Mouse (Mus musculus) embryonic facial prominence, embryonic 10.5 days (tissue): ENCODE measurements around the gene Rexo5. TPM values are rescaled to one million over a fixed set of nuclear protein-coding genes. Genes with fewer than 3 reads are reported as not detected.

Source experiments
- DNase-seq: peaks from one replicate; pipeline ENCODE4 v3.0.0-alpha.2; 2017; ENCODE audit warnings: low spot score
- H3K27ac ChIP-seq: fragments of 300-500 bp; sonication (generic); replicated peaks from 2 replicates; pipeline ENCODE4 v1.5.1; 2016; ENCODE audit warnings: mild to moderate bottlenecking
- H3K27me3 ChIP-seq: fragments of 300-500 bp; sonication (generic); replicated peaks from 2 replicates; pipeline ENCODE4 v1.6.1; 2016; ENCODE audit warnings: low read depth, mild to moderate bottlenecking; ENCODE audit not compliant: poor library complexity, severe bottlenecking
- H3K36me3 ChIP-seq: fragments of 300-500 bp; sonication (generic); replicated peaks from 2 replicates; pipeline ENCODE4 v1.6.1; 2016; ENCODE audit warnings: mild to moderate bottlenecking, moderate library complexity
- H3K4me1 ChIP-seq: fragments of 300-500 bp; sonication (generic); 2 replicates; pipeline ENCODE4 v1.6.1; 2016
- H3K4me3 ChIP-seq: fragments of 300-500 bp; sonication (generic); 2 replicates; pipeline ENCODE4 v1.5.1; 2016; ENCODE audit warnings: mild to moderate bottlenecking, moderate library complexity
- H3K9me3 ChIP-seq: fragments of 300-500 bp; sonication (generic); 2 replicates; pipeline ENCODE4 v1.6.1; 2016; ENCODE audit warnings: mild to moderate bottlenecking
- WGBS: fragments of 180-500 bp; shearing (Covaris S2); methylation state at CpG from one replicate; pipeline ENCODE4 v1.1.7; 2016; 5-methylcytosine and 5-hydroxymethylcytosine counted together
- polyA plus RNA-seq: library from polyadenylated mRNA; unstranded; fragments of >200 nt; fragmentation: Nextera tagmentation; extraction: Ambion mirVana; gene quantifications from 2 replicates; pipeline ENCODE4 v1.2.1, GENCODE M21; 2016

Gene Rexo5
- polyA plus RNA-seq, 1 experiment from 2014 or later: 27.1 TPM

DNA sequence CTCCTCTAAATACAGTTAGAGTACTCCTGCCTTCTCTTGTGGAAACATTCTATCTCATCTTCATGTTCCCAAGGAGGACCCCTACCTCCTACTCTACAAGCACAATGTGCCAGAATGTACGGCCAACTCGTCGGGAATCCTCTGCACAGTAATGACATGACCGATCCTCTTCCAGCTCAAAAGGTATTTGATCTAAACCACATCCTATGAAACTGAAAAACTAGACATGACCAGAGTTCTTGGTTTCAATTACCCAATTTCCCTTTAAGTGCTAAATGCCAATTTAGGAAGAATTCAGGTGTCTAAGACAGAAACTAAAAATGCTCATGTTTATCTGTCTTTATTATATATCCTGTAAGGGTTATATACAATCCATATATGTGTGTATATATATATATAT is 78.4 kb downstream of the Rexo5 start:
- no peak overlapping the region for H3K27ac ChIP-seq
- H3K9me3 ChIP-seq: no peaks in the 10 kb centered on the region
- H3K4me1 ChIP-seq: peaks cover 4% of the 10 kb centered on the region; the same call in 1 of the 2 replicates
- no peak overlapping the region for H3K4me3 ChIP-seq
- no peak for DNase-seq
- H3K27me3 ChIP-seq: no peaks in the 10 kb centered on the region
- H3K36me3 ChIP-seq: peaks cover 14% of the 10 kb centered on the region; the same call in 1 of the 2 replicates
- 94% methylated on average over 4 of the region's 4 CpGs for WGBS

DNA sequence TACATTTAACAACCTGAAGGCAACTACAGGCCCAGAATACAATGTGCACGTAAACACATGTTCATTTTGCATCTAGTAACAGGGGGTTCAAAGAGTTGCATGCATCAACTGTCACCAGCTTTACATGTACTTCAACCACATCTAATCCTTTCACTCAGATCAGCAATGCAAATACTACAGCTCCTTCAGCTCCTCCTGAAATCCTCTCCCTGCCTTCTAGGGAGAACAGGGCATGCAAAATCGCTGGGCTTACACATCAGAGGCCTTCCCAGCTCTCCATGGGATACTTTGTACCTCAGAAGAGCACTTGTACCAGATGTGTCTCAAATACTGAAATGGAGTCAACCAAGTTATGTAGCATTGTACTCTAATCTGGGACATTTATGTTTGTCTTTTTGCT is 79.2 kb downstream of the Rexo5 start:
- Histone ChIP-seq H3K27me3 (no peaks in the 10 kb centered on the region), H3K36me3 (peaks cover 22% of the 10 kb centered on the region), H3K4me3 (no peak overlapping the region), H3K4me1 (no peaks in the 10 kb centered on the region), H3K27ac (no peak overlapping the region), H3K9me3 (no peaks in the 10 kb centered on the region)
- no peak for DNase-seq
- WGBS: 50% methylated on average over 2 of the region's 2 CpGs

DNA sequence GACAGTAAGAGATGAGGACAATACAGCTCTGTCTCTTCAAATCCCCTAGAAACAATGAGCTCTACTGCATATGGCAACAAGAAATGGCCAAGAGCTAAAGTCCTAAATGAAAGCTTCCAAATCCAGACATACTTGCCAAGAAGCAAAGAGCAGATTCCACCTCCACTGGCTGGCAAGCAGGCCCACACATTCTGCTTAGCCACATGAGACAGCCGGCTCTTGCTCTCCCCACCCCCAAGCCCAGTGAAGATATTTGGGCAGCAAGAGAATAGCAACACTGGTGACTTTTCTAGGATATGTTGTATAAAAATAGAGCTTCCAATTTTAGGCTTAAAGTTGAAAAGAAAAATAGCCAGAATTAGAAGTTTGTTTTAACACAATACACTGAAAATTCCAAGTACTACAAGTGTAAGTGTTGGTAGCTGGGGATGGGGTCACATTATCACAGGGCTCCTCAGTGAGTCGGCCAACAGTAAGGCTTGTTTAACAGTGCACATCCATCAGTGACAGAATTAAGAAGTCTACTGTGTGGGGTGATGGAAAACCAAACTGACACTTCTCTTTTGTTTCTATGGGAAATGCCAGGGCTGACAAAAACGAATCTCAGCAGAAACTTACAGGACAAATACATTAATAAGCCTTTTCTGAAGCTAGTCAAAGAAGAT is 82.1 kb downstream of the Rexo5 start:
- Histone ChIP-seq H3K27me3 (no peaks in the 10 kb centered on the region), H3K36me3 (peaks cover 26% of the 10 kb centered on the region), H3K4me1 (no peaks in the 10 kb centered on the region), H3K9me3 (no peaks in the 10 kb centered on the region), H3K27ac (no peak overlapping the region), H3K4me3 (no peak overlapping the region)
- 68% methylated on average over 3 of the region's 3 CpGs for WGBS
- no peak for DNase-seq

DNA sequence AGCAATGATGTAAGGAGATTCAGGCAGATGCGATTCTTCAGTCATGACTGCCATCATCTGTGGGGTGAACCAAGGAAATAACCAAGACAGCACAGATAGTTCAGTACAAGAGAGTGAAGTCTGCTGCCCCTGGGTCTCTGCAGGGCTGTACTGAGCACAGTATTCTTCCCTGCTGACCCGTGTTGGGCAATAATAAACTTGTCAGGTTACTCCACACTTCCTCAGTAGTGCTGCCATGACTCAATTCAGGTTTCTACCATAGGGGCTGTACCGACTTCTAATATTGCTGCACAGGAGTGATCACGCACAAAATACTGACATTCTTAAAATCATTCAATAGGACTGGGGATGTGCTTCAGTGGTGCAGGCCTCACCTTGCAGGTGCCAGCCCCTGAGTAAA is 85.4 kb downstream of the Rexo5 start:
- H3K36me3 ChIP-seq: peaks cover 22% of the 10 kb centered on the region
- WGBS: 93% methylated on average over 4 of the region's 4 CpGs
- H3K4me1 ChIP-seq: no peaks in the 10 kb centered on the region
- no peak overlapping the region for H3K27ac ChIP-seq
- H3K9me3 ChIP-seq: no peaks in the 10 kb centered on the region
- no peak overlapping the region for H3K4me3 ChIP-seq
- no peak for DNase-seq
- H3K27me3 ChIP-seq: no peaks in the 10 kb centered on the region

DNA sequence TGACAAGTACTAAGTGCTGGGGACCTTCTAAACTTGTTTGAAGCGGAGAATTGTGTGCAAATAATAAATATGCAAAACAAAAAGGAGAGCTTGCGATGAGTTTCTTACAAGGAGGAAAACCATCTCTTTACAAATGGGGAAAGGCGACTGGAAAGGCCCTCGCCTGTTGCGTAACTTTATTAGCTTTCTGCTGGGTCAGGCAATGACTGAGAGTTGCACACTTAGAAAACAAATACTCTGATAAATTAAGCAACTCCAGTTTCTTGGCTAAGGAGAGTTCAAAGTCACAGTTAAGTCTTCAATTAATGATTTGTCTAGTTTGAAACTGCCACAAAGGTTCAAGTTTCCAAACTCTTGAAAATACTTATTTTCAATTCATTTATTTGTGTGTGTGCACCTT is 86.5 kb downstream of the Rexo5 start:
- H3K4me1 ChIP-seq: no peaks in the 10 kb centered on the region
- H3K4me3 ChIP-seq: no peak overlapping the region
- no peaks in the 10 kb centered on the region for H3K27me3 ChIP-seq
- H3K36me3 ChIP-seq: peaks cover 22% of the 10 kb centered on the region
- no peaks in the 10 kb centered on the region for H3K9me3 ChIP-seq
- no peak for DNase-seq
- no peak overlapping the region for H3K27ac ChIP-seq
- 95% methylated on average over 5 of the region's 5 CpGs for WGBS

DNA sequence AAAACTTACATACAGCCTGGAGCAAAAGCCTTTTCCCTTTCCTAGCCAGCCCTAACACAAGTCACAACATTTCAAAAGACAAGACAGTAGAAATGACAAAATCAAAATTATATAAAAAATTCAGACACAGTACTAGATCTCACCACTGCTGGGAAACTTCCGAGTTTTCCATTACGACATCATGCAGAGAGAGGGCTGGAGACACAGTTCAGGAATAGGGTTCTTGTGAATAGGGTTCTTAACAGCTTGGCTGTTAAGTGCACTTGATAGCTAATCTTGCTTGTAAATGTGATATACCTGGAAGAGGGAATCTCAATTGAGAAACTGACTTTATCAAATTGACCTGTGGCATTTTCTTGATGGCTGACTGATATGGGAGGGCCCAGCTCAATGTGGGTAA is 87.4 kb downstream of the Rexo5 start:
- Histone ChIP-seq H3K9me3 (no peaks in the 10 kb centered on the region), H3K27me3 (no peaks in the 10 kb centered on the region), H3K36me3 (peaks cover 22% of the 10 kb centered on the region), H3K4me1 (no peaks in the 10 kb centered on the region), H3K27ac (no peak overlapping the region), H3K4me3 (no peak overlapping the region)
- no peak for DNase-seq
- WGBS: 91% methylated on average over 2 of the region's 2 CpGs

DNA sequence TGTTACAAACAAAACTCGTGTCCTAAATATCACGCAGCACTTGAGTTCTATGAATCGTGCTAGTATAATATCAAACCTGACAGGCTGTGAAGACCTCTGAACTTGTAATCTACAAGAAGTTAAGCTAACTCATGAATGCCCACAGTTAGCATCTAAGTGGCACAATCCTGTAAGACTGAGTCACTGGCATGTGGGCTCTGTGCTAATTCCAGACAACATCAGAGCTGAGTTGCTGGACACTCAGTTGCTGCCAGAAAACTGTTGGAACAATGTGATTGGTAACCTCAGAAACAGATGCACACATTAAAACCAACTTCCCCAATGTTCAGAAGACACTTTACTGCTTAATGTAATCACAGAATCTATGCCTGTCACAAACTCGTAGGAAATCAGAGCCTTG is 94.1 kb downstream of the Rexo5 start:
- H3K27me3 ChIP-seq: no peaks in the 10 kb centered on the region
- no peak overlapping the region for H3K27ac ChIP-seq
- no peaks in the 10 kb centered on the region for H3K9me3 ChIP-seq
- no peaks in the 10 kb centered on the region for H3K4me1 ChIP-seq
- 93% methylated on average over 4 of the region's 4 CpGs for WGBS
- no peak overlapping the region for H3K4me3 ChIP-seq
- DNase-seq: no peak
- peaks cover 11% of the 10 kb centered on the region; the same call in 1 of the 2 replicates for H3K36me3 ChIP-seq

DNA sequence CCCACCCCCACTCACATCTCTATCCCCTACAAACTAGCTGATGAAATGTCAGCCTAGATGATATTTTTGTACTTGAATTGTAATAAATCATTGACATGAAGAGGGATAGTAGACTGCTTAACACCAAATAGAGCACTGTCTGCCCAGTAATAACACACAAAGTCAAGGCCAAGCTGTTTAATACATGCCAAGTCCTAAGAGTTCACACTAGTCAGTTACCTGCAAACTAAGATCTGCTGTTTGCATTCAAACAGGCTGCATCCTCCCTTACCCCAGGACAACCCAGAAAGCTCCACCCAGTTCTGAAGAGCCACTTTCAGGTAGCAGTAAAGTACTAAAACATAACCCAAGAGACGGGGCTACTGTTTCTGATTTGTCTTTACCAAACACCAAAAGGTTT is 98.4 kb downstream of the Rexo5 start:
- H3K27me3 ChIP-seq: no peaks in the 10 kb centered on the region
- 0 out of 2 replicates have a peak, but pooled peaks cover 2% of the 10 kb centered on the region for H3K36me3 ChIP-seq
- 92% methylated on average over 1 of the region's 1 CpGs for WGBS

DNA sequence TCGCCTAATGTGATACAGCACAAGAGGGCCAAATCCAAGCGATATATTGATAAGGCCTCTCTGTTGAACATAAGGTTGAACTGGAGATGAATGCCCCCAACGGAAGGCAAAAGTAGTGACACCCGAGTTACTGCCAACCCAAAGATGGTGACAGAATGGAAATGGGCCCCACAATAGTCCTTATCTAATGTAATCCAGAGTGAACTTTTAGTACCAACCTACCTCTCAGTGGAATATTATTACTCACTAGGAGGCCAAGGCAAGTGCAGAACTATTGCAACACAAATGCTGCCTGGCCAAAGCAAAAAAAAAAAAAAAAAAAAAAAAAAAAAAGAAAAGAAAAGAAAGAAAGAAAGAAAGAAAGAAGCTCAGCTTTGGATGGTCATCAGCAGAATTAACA is 98.9 kb downstream of the Rexo5 start:
- no peaks in the 10 kb centered on the region for H3K9me3 ChIP-seq
- no peak for DNase-seq
- H3K4me3 ChIP-seq: no peak overlapping the region
- 90% methylated on average over 4 of the region's 4 CpGs for WGBS
- no peaks in the 10 kb centered on the region for H3K36me3 ChIP-seq
- no peak overlapping the region for H3K27ac ChIP-seq
- peaks cover 25% of the 10 kb centered on the region for H3K4me1 ChIP-seq
- H3K27me3 ChIP-seq: no peaks in the 10 kb centered on the region

More for the DNA sequence above, 98.4 kb downstream of the Rexo5 start:
- H3K4me1 ChIP-seq: peaks cover 25% of the 10 kb centered on the region
- H3K4me3 ChIP-seq: no peak overlapping the region
- no peak for DNase-seq
- no peaks in the 10 kb centered on the region for H3K9me3 ChIP-seq
- H3K27ac ChIP-seq: no peak overlapping the region

DNA sequence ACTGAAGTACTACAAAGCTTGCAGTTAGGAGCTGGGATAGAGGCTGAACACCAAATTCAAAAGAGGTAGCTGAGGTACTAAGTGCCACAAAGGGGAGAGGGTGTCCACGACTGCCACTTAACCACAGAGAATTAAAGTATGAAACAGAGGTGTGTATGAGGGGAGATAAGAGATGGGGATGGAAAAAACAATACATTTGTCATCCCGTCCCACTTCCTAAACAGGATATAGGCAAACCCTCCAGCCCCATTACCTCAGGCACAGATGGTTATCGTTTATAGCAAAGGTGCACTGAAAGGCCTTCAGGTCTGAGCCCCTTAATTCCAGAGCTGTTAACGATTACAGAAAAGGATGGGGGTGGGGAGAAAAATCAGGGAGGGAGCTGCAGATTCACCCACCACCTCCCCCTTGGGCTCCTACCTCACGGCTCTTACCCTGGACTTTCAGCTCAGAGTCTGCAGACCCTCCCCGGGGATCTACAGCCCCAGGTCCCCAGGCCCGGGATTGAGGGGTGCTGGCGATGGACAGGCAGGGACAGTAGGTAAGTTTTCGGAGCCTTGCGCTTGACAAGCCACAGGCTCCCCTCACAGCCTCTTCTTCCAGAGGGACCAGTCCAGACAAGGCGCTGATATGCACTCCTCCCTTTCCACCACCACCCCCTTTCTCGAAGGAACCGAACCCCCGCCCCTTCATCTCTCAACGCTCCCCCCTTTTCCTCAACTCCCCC is 101.2 kb downstream of the Rexo5 start:
- WGBS: under 1% methylated on average over 15 of the region's 15 CpGs
- peak overlapping the region; percentile 96 for H3K27ac ChIP-seq
- DNase-seq: no peak
- H3K4me3 ChIP-seq: peak overlapping the region; percentile 66
- H3K36me3 ChIP-seq: no peaks in the 10 kb centered on the region
- no peaks in the 10 kb centered on the region for H3K9me3 ChIP-seq
- peaks cover 25% of the 10 kb centered on the region for H3K4me1 ChIP-seq
- H3K27me3 ChIP-seq: no peaks in the 10 kb centered on the region

DNA sequence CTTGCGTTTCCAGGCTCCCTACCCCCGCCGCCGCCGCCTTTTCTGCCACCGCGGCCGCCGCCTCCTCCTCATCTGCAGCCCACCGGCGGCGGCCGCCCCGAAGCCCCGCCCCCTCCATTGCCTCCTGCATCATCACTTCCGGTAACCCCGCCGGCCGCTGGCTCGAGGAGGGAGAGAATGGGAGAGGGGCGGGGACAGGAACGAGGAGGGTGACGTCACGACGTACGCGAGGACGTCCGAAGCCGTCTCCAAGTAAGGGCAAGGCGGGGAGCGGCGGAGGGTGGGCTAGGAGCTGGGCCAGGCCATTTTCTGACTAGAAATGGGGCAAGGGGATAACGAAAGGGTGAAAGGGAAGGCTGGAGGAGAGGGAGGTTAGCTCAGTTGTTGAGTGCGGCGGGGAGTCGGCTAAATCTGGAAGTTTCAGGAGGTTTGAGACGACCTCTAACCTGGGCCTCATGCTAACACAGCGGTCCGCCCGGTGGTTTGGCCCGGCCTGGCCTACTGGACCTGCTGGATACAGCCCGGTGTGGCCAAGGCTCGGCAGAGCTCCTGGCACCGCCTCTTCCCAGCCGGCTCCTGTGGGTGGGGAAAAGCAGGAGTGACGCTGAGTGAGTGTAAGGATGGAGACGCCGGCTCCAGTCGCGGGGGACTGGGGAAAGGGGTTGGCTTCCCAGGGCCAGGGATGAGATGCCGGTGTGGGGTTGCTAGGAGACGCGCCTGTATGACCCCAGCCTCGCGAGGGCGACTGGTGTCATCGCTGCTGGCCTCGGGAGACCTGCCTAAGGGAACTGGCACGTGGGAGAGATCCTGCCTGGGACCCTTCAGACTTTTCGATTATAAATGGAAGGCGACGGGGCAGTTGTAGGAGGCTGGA is 102.1 kb downstream of the Rexo5 start, which contains the start of the genes Lyrm1 and Dcun1d3:
Gene Lyrm1, plus strand, starts transcription at position 223 of the 874 bp plus-strand sequence.
Gene Dcun1d3, minus strand, starts transcription at position 660 of the 874 bp plus-strand sequence.
- Histone ChIP-seq H3K27ac (peak within 1 kb of the TSS; percentile 96), H3K27me3 (no peaks in the 10 kb centered on the region), H3K4me1 (peaks cover 25% of the 10 kb centered on the region), H3K36me3 (no peaks in the 10 kb centered on the region), H3K9me3 (no peaks in the 10 kb centered on the region), H3K4me3 (peak within 1 kb of the TSS; percentile 66)
- peak; percentile 99 for DNase-seq
- under 1% methylated on average over 63 of the region's 63 CpGs for WGBS

DNA sequence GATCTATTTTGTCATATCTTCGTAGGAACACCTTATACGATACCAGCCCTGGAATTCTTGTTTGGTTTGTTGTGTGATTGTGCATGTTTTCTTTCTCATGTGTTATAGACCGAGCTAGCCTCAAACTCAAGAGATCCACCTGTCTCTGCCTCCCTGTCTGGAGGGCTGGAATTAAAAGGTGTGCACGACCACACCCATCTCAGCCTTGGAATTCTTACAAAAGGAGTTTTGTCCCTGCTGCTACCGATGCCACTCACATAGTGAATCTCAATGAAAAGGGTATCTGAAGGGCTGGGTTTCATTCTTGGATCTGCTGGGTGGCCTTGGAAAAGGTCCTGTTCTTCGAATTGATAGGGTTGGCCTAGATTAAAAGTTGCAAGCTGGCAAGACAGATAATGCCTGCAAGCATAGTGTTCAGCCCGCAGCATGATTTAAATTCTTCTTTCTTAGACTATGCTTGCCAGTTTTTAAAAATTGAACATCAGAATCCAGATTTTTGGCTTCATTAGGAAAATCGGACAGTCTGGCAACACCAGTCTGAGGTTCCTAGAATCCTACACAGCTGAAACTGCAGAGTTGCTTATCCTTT is 103.8 kb downstream of the Rexo5 start:
- WGBS: 92% methylated on average over 8 of the region's 8 CpGs
- no peak for DNase-seq
- Histone ChIP-seq H3K36me3 (no peaks in the 10 kb centered on the region), H3K27me3 (no peaks in the 10 kb centered on the region), H3K9me3 (no peaks in the 10 kb centered on the region), H3K4me1 (peaks cover 25% of the 10 kb centered on the region), H3K27ac (no peak overlapping the region), H3K4me3 (no peak overlapping the region)
